Comparison of ENCODE assay signal across 15 mouse cellular contexts in the genomic region with DNA sequence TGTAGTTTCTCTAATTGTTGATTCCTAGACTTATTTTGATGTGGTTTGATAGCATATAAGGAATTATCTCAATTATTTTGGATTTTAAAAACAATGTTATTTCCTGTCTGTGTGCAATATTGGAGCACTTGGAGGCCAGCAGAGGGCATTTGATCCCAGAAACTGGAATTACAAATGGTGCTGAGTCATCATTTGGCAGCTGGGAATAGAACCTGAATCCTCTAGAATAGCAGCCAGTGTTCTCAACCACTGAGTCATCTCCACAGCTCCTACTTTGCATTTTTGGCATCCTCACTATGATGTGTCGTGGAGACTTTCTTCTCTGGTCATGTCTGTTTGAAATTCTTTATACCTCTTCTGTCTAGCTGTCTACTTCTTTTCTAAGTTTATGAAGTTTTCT. TPM values are rescaled to one million over a fixed set of nuclear protein-coding genes. Genes with fewer than 3 reads are reported as not detected.
DNase-seq lines count a peak whose midpoint lies in the region; ATAC-seq and TF ChIP-seq lines count a peak whose summit lies in the region.
"Had no signal": no experiment of that assay in that cellular context is flagged by ENCODE, and none has a peak within 500 bp of the region (broad histone marks: within the 10 kb centered on the region; RNA-seq: fewer than 3 reads in every experiment).

No protein-coding gene starts in this region.

- no peak overlapping the region for H3K27ac ChIP-seq in heart, adult 2 months
- no peak overlapping the region for H3K27ac ChIP-seq in heart, embryonic 12.5 days (ENCODE audit: poor library complexity, severe bottlenecking)
- H3K27ac ChIP-seq in lung, postnatal 0 days (ENCODE audit: low read length) = no peak overlapping the region
- H3K27ac ChIP-seq: forebrain, embryonic 10.5 days; heart, embryonic 13.5 days; hindbrain, embryonic 15.5 days; kidney, embryonic 15.5 days; limb, embryonic 13.5 days; lung, embryonic 15.5 days; midbrain, embryonic 13.5 days had no signal

- no peak for TF ChIP-seq POLR2A in heart, adult 2 months (IDR thresholded peaks at IDR 0.05; ENCODE audit: insufficient read depth, low read depth, low read length)

- no peak for ATAC-seq in heart, embryonic 12.5 days (ENCODE audit: insufficient number of reproducible peaks, low FRiP score)
- no peak for ATAC-seq in lung, postnatal 0 days
- ATAC-seq: midbrain, embryonic 13.5 days had no signal

- H3K4me1 ChIP-seq in heart, adult 2 months (ENCODE audit: control insufficient read depth, insufficient read depth, low read length) = no peaks in the 10 kb centered on the region
- H3K4me1 ChIP-seq in heart, embryonic 12.5 days (replicated peaks) = no peaks in the 10 kb centered on the region
- no peaks in the 10 kb centered on the region for H3K4me1 ChIP-seq in lung, postnatal 0 days (ENCODE audit: insufficient read depth, low read depth, low read length)
- H3K4me1 ChIP-seq: forebrain, embryonic 10.5 days; heart, embryonic 13.5 days; hindbrain, embryonic 15.5 days; kidney, embryonic 15.5 days; limb, embryonic 13.5 days; lung, embryonic 15.5 days; midbrain, embryonic 13.5 days had no signal

- H3K27me3 ChIP-seq in heart, adult 2 months (ENCODE audit: control insufficient read depth, insufficient read depth, low read length) = no peaks in the 10 kb centered on the region; the same call in 1 of the 2 replicates
- no peaks in the 10 kb centered on the region for H3K27me3 ChIP-seq in heart, embryonic 12.5 days (replicated peaks)
- H3K27me3 ChIP-seq in lung, postnatal 0 days (replicated peaks; ENCODE audit: insufficient read depth, low read length) = no peaks in the 10 kb centered on the region
- H3K27me3 ChIP-seq: heart, embryonic 13.5 days; hindbrain, embryonic 15.5 days; kidney, embryonic 15.5 days; limb, embryonic 13.5 days; lung, embryonic 15.5 days; midbrain, embryonic 13.5 days had no signal

- H3K9me3 ChIP-seq in heart, embryonic 12.5 days (replicated peaks) = no peaks in the 10 kb centered on the region
- H3K9me3 ChIP-seq in lung, postnatal 0 days (ENCODE audit: low read length) = no peaks in the 10 kb centered on the region
- H3K9me3 ChIP-seq: forebrain, embryonic 10.5 days; heart, embryonic 13.5 days; hindbrain, embryonic 15.5 days; kidney, embryonic 15.5 days; limb, embryonic 13.5 days; lung, embryonic 15.5 days; midbrain, embryonic 13.5 days had no signal

- intact Hi-C loops in heart, adult 2 months (cut with DNase I) = loop anchor here (5.0 kb wide), 1 partner anchor 143 kb away; no protein-coding TSS in a partner anchor

- H3K36me3 ChIP-seq in heart, adult 2 months (ENCODE audit: control insufficient read depth, insufficient read depth, low read length) = no peaks in the 10 kb centered on the region
- H3K36me3 ChIP-seq in heart, embryonic 12.5 days = no peaks in the 10 kb centered on the region
- no peaks in the 10 kb centered on the region for H3K36me3 ChIP-seq in lung, postnatal 0 days (ENCODE audit: insufficient read depth, low read length)
- H3K36me3 ChIP-seq: forebrain, embryonic 10.5 days; heart, embryonic 13.5 days; hindbrain, embryonic 15.5 days; kidney, embryonic 15.5 days; limb, embryonic 13.5 days; lung, embryonic 15.5 days; midbrain, embryonic 13.5 days had no signal

- no peak overlapping the region for H3K4me3 ChIP-seq in heart, adult 2 months
- no peak overlapping the region for H3K4me3 ChIP-seq in heart, embryonic 12.5 days
- H3K4me3 ChIP-seq in lung, postnatal 0 days (ENCODE audit: low read depth, low read length) = no peak overlapping the region
- H3K4me3 ChIP-seq: forebrain, embryonic 10.5 days; heart, embryonic 13.5 days; hindbrain, embryonic 15.5 days; kidney, embryonic 15.5 days; limb, embryonic 13.5 days; lung, embryonic 15.5 days; midbrain, embryonic 13.5 days had no signal

- 69% methylated on average over 1 of the region's 1 CpGs for WGBS in heart, adult 2 months
- WGBS in heart, embryonic 12.5 days = 78% methylated on average over 1 of the region's 1 CpGs
- 72% methylated on average over 1 of the region's 1 CpGs for WGBS in lung, postnatal 0 days

- no peak for TF ChIP-seq EP300 in heart, adult 2 months (IDR thresholded peaks at IDR 0.05; ENCODE audit: insufficient read depth, low read depth, low read length)
- no peak for TF ChIP-seq EP300 in lung, postnatal 0 days (IDR thresholded peaks at IDR 0.05)

- DNase-seq in adrenal gland, adult (ENCODE audit: inconsistent age in 2 of 2, low spot score in 1 of 2) = peak; percentile 8 to 53
- no peak for DNase-seq in adrenal gland, postnatal 25 days
- DNase-seq in heart, adult 2 months = no peak
- DNase-seq in lung, postnatal 0 days (ENCODE audit: low spot score) = no peak
- no peak for DNase-seq in lung, postnatal 14 days
- peak; percentile 82 for DNase-seq in brain, adult 2 months (ENCODE audit: low read depth, low spot score)
- DNase-seq in spleen, adult 18-20 months = no peak

- no peak overlapping the region for H3K9ac ChIP-seq in heart, adult 2 months (ENCODE audit: low read depth, low read length)
- H3K9ac ChIP-seq in heart, embryonic 12.5 days = no peak overlapping the region
- no peak overlapping the region for H3K9ac ChIP-seq in lung, postnatal 0 days (replicated peaks; ENCODE audit: low read depth)
- H3K9ac ChIP-seq: heart, embryonic 13.5 days; hindbrain, embryonic 15.5 days; kidney, embryonic 15.5 days; limb, embryonic 13.5 days; lung, embryonic 15.5 days; midbrain, embryonic 13.5 days had no signal

- no peak overlapping the region for H3K4me2 ChIP-seq in heart, embryonic 12.5 days
- no peak overlapping the region for H3K4me2 ChIP-seq in lung, postnatal 0 days (replicated peaks; ENCODE audit: low read depth, low read length)
- H3K4me2 ChIP-seq: heart, embryonic 13.5 days; hindbrain, embryonic 15.5 days; kidney, embryonic 15.5 days; limb, embryonic 13.5 days; lung, embryonic 15.5 days; midbrain, embryonic 13.5 days had no signal

- no peaks in the 10 kb centered on the region for H3K79me2 ChIP-seq in heart, adult 2 months (replicated peaks; ENCODE audit: control insufficient read depth, insufficient read depth, low read length)

- peak; percentile 57 for TF ChIP-seq CTCF in heart, adult 2 months (IDR thresholded peaks at IDR 0.05)
- TF ChIP-seq CTCF in lung, postnatal 0 days (IDR thresholded peaks at IDR 0.05) = peak; percentile 18; the same call in 1 of the 2 replicates

RNA-seq across cellular contexts. Expression of a gene that starts 30.0 kb away (rescaled TPM):
- 0.21 TPM in 1 of 2 replicates, not detected in the other for total RNA-seq in adrenal gland, postnatal 25 days (2021)
- total RNA-seq in heart, adult 2 months (2021) = not detected
- not detected in 2 replicates for polyA plus RNA-seq in heart, adult 2 months (2012; rRNA removed)
- 0.18 and 0.83 TPM in 2 replicates for polyA plus RNA-seq in heart, embryonic 12.5 days (2016; fragmentation: Nextera tagmentation; extraction: Ambion mirVana)
- polyA plus RNA-seq in lung, postnatal 0 days (2015; fragmentation: Nextera tagmentation; extraction: Ambion mirVana) = not detected in 2 replicates
- polyA plus RNA-seq: heart, embryonic 13.5 days had no signal

Comparison
In these comparisons a context has a peak if more than half of its experiments do, and no peak if none do; other contexts are left out.
1. DNase-seq: peak in adrenal gland, adult (2 of 2) and brain, adult 2 months (single experiment); none in adrenal gland, postnatal 25 days (single experiment), heart, adult 2 months (0 of 2), lung, postnatal 0 days (single experiment), lung, postnatal 14 days (single experiment) and spleen, adult 18-20 months (0 of 2).